Mouse (Mus musculus): ENCODE data around the gene Polr1b.

Gene Polr1b

GRCm38 (mm10) chr2:129150386-129150785 is 49.6 kb downstream of the Polr1b start:
- no peak for TF ChIP-seq GATA4 (IDR thresholded peaks at IDR 0.05; ENCODE audit: insufficient replicate concordance, low read length)

GRCm38 (mm10) chr2:129151111-129151510 is 50.3 kb downstream of the Polr1b start:
- no peak for TF ChIP-seq GATA4 (IDR thresholded peaks at IDR 0.05; ENCODE audit: insufficient replicate concordance, low read length)

GRCm38 (mm10) chr2:129152751-129153150 is 52.0 kb downstream of the Polr1b start:
- TF ChIP-seq GATA4 (IDR thresholded peaks at IDR 0.05; ENCODE audit: insufficient replicate concordance, low read length): no peak

- no peak for TF ChIP-seq GATA4 (IDR thresholded peaks at IDR 0.05; ENCODE audit: insufficient replicate concordance, low read length)
Measured at GRCm38 (mm10) chr2:129164815-129165214, 64.0 kb downstream of the Polr1b start.

GRCm38 (mm10) chr2:129166466-129167463 is 66.0 kb downstream of the Polr1b start:
- no peak for TF ChIP-seq GATA4 (IDR thresholded peaks at IDR 0.05; ENCODE audit: insufficient replicate concordance, low read length)

- no peak for TF ChIP-seq GATA4 (IDR thresholded peaks at IDR 0.05; ENCODE audit: insufficient replicate concordance, low read length)
Measured at GRCm38 (mm10) chr2:129173386-129173785, 72.6 kb downstream of the Polr1b start.

- no peak for TF ChIP-seq GATA4 (IDR thresholded peaks at IDR 0.05; ENCODE audit: insufficient replicate concordance, low read length)
Measured at GRCm38 (mm10) chr2:129174474-129174873, 73.7 kb downstream of the Polr1b start.

- no peak for TF ChIP-seq GATA4 (IDR thresholded peaks at IDR 0.05; ENCODE audit: insufficient replicate concordance, low read length)
Measured at GRCm38 (mm10) chr2:129175636-129176035, 74.8 kb downstream of the Polr1b start.

All from liver, adult (tissue).